Mouse (Mus musculus) heart, embryonic 12.5 days (tissue): ENCODE measurements around the gene Cyp51. TPM values are rescaled to one million over a fixed set of nuclear protein-coding genes. Genes with fewer than 3 reads are reported as not detected.

Experiments used
- polyA plus RNA-seq: library from polyadenylated mRNA; unstranded; fragments of >200 nt; fragmentation: Nextera tagmentation; extraction: Ambion mirVana; gene quantifications from 2 replicates; pipeline ENCODE4 v1.2.1, GENCODE M21; 2016

Gene Cyp51
- polyA plus RNA-seq, 1 experiment from 2014 or later: 47.5 TPM

Other genes starting within 250 kb of the Cyp51 start
- 5.3 and 5.4 TPM in 2 replicates for gene Mterf1a, start 210.8 kb downstream of the Cyp51 start, polyA plus RNA-seq
- 107 and 121 TPM in 2 replicates for gene Akap9, start 176.7 kb downstream of the Cyp51 start, polyA plus RNA-seq
- gene Mterf1b, start 87.6 kb upstream of the Cyp51 start, polyA plus RNA-seq: 2.7 and 3.1 TPM in 2 replicates